Mouse (Mus musculus): ENCODE results near the gene Crbn.
A peak's percentile ranks its signal among the peaks of the same experiment; 100 is the strongest.

Gene Crbn

DNA sequence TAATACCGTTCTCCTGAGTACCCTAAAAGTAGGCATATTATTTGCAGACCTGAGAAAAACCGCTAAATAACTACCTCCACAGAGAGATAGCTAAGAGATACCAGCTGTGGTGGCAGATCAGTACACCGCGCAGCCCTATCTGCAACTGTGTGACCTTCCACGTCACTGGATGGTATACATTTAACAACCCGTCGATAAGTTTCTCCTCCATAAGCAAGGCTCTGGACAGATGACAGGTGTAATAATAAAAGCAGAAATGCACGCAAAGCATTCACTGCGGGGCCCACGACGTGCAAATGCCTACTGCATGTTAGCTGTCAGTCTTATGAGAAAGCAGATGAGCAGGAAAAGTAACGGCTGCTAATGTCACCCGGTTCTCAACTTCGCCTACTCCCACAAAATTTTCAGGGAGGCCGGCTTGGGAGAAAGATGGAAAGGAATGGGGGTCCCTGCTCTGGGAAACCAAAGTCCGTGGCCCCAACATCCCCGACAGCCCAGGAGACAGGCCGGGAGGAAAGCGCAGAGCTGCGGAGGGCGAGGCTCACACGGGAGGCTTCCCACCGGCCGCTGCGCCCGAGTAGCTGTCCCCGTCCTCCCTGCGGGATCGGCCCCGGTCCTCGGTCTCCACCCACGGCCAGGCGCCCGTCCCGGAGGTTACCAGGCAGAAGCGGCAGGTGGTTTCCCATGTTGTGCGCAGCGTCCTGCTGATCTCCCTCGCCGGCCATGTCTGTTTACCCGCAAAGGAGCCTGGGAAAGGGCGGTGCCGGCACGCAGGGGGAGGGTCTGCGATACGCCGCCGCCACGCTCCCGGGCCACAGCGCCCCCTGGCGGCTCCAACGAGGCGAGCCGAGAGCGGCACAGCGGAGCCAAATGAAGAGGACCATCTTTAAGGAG, at the start of gene Crbn:
Crbn (minus strand) TSS at position 745 of the 894 bp plus-strand sequence.
- peak; percentile 99 for ATAC-seq (ENCODE audit: low TSS enrichment)

DNA sequence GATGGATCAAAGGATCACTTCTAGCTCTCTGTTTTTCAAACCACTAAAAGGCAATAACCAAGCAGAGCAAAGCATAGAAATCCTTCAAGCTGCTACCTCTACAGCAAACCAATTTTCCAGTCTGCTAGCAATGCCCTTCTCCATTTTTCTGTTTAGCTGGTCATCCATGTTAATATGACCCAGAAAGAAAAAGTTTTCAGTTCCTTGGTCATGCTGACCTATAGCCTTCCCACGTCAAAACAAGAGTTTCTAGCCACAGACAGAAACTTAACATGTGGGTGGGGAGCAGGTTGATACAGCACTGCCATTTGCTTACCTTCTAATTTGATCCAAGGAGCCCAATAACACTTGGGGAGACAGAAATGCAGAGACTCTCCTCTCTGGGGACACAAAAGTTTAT, 40.3 kb upstream of the Crbn start:
- no peak for ATAC-seq (ENCODE audit: low TSS enrichment)

DNA sequence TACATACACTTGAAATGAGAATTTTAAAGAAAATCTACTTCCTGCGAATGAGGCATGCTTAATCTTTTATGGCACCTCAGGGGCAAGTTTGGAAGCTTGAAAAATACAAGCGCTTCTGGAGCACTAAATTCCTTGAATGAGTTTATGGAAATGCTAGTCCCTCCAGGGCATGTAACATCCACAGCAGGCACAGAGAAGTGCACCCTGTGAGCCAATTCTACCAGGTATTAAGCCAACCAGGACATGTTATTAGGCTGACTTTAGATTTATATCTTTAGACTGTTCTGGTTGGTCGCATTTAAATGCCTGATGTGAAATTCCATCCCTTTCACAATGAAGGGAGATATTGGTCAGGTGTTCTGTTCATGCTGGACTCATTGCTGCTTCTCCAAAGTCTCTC, 38.2 kb upstream of the Crbn start:
- ATAC-seq (ENCODE audit: low TSS enrichment) = no peak

DNA sequence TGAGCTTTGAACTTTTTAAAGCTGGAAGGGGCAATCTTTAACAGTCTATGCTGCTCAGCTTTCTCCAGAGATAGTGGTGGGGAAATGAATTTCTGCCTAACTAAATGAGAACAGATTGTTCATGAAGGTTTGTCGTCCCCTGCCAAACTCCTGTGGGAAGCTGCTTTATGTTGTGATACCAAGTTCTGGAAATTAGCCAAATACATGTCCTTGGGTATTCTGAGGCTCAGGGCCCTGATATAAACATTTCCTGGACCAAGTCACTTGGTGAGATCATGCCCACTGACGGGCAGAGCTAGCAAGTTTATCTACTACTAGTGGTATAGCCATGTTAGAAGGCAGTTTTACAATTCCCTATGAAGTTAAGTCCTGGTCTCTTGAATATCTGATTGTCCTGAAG, 35.4 kb upstream of the Crbn start:
- no peak for ATAC-seq (ENCODE audit: low TSS enrichment)

DNA sequence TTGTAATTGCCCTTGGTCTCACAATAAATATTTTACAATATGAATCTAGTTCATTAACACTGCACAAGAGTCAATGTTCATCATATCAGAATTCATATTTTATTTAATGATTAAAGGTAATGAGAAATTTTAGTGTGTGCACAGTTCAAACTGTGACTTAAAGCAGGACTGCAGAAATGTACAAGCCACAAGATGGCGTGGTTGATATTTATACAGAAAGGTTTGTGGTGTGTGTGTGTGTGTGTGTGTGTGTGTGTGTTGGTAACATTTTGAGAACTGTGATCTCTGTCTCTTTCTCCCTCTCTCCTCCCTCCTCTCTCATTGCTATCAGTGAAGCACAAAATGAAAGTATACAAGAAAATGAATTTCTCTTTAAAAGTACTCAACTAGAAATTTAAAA, 22.5 kb upstream of the Crbn start:
- peak; percentile 55; the same call in 1 of the 2 replicates for ATAC-seq (ENCODE audit: low TSS enrichment)

DNA sequence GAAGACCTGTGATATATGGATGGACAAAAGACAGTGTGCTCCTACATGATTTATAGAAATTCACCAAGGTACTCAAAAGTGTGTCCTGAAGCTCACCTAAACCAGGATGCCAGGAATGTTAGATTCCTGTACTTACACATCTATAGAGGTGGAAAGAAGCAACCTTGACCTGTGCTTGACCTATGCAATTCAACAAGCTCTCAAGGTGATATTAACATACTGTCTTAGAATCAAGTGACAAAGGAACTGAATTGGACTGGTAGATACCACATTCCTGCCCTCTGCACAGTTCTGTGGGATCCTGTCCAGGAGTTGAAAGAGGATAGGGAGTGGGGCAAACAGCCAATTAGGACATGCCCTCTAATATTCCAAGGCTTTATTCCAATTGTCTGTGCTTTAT, 20.7 kb upstream of the Crbn start:
- no peak for ATAC-seq (ENCODE audit: low TSS enrichment)

DNA sequence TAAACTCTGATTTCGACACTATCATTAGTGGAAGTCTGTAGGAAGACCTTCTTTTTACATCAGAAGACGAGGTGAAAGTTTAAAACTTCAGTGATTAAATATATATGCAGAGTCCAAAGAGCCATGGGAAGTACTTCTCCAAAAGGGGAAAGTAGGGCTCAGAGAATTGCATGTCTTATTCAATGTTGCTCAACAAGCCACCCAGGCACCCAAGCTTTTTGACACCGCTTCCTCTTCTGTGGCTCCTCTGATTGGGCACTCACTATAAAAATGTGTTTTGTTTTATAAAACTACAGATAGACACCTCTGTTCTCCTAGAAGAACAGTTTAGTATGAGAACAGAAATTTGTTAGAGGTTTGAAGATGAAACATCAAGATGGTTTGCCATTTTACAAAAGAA, 20.0 kb upstream of the Crbn start:
- no peak for ATAC-seq (ENCODE audit: low TSS enrichment)

DNA sequence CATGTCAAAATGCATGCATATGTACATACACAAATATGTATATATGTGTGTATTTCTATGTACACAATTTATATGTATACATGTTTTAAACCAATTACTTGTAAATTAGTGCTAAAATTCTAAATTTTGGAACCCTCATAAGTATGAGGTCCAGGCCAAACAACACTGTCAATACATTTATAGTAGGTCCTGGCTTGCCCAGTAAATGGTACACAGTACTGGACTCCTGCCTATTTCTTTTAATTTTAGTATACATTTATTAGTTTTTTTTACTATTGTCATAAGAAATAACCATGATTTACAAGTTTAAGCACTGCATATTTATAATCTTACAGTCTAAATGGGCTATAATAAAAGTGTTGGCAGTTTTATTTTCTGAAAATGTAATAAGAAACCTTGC, 19.4 kb upstream of the Crbn start:
- no peak for ATAC-seq (ENCODE audit: low TSS enrichment)

DNA sequence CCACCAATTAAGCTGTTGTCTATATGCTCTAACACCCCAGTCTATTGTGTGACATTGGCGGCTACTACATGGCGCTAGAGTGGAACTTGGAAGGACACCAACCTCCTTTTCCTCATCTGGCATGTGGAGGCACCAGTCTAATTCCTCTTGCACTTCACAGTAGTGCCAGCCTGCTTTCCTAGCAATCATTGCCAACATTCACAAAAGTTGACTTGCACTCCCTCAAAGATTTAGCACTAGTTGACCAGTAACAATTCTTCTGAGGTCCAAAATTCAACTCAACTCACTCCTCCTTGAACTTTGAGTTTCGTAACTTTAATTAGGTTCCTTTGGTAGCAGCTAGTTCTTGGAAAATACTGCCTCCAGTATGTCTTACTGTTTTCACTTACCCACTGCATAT, 10.8 kb upstream of the Crbn start:
- no peak for ATAC-seq (ENCODE audit: low TSS enrichment)

DNA sequence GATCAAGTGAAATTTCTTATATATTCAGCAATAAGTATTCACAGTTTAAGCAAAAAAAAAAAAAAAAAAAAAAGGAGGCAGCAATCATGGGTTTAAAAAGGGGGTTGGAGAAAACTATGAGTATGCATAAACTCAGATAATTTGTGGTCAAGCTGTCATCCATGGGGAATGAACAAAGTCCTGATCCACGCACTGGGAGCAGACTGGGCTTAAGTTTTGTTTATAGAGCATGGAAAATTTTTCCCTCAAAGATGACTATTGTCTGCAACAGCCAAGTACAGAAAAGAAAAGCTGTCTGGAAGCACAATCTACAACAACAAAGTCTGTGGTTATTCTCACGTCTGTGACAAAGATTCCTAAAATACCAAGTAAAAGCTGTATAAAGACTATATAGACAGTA, 9.3 kb upstream of the Crbn start:
- no peak for ATAC-seq (ENCODE audit: low TSS enrichment)

DNA sequence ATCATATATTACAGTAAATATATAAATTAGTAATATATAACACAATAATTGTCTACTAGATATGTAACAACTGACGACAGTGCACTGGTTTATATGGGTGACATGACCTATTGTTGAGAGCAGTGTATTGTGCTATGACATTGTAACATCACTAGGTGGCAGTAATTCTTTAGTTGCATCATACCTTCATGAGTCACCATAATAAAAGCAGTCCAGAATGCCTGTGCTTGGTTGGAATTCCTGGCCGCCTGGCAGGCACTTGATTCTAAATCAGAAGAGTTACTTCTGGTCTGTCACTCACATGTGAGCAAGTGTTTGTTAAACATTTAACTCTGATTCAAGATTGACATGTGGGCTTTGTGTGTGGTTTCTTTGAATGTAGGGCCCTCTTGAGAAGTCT, 5.0 kb upstream of the Crbn start:
- ATAC-seq (ENCODE audit: low TSS enrichment) = peak; percentile 84

DNA sequence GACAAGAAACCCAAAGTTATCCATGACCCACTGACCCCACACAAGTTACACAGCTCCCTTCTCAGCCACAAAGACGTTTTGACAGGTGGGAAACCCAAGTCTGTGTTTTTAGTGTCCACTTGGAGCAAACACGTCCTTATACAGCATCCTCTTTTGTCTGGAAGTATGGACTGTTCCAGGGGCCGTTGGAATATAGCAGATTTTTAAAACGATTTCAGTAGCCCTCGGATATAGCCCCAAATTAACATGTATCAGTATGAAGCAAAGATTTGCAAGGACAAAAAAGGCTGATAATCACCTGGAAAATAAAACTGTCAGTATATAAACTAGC, 315 bp upstream of the Crbn start:
- peak; percentile 46 for ATAC-seq (ENCODE audit: low TSS enrichment)

DNA sequence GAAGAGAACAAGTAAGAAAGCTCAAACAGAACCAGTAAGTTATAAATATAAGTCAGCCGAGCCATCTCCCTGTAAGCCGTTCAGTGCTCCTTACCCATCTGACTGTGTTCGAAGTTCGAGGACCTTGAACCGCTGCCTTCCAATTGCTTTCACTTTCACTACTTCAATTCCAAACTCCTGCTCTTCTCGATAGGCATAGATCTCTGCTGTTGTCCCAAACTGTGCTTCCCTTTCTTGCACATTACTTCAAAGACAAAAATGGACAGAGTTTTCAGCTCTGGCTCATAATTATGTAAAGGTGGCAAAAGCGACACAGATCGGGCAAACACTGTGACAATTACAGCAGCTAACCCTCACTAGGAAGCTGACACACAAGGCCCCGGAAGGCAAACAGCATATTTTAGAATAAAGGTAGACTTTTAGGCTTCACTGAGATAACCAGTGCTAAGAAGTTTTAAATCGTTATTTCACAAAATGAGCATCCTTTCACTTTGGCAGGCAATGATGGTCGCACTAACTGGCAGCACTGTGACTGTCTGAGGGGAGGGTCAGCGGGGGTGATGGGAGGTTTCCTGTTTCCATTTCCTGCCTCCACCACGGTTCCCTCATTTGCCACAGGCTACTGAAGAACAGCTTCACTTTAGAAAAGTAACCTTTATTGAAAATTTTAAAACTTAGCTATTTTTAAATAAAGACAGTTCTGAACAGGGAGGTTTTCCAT, 5.6 kb downstream of the Crbn start:
- ATAC-seq (ENCODE audit: low TSS enrichment) = no peak

DNA sequence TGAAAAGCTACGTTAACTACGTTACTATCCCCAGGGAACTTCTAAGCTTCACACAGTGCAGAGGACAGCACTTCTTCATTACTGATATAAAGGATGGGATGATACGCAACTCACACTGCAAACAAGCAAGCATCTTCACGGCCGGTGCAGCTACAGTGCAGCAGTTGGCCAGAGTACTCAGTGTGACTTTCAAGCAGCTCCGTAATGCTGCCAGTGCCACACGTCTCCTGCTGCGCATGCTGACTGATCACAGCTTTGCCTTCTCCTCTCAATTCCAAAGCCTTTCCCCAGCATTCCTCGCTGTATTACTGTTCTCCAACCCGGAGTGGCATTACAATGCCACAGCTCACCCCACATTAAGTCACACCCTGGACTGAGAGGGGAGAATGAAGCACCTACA, 6.3 kb downstream of the Crbn start:
- no peak for ATAC-seq (ENCODE audit: low TSS enrichment)

DNA sequence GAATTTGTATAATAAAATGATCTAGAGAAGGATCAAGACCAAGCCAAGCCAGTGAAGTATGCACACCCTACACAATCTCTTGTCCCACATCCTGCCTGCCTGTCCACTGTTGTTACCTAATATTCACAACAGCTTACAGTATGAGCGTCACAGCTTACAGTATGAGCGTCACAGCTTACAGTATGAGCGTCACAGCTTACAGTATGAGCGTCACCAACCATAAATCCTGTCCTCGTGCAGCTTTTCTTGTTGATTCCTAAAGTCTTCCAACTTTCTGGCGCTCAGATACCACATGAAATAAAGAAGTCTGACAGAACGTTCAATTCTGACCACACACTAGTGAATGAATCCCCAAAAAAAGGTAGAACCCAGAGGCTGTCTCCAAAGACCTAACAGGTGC, 6.8 kb downstream of the Crbn start:
- no peak for ATAC-seq (ENCODE audit: low TSS enrichment)

DNA sequence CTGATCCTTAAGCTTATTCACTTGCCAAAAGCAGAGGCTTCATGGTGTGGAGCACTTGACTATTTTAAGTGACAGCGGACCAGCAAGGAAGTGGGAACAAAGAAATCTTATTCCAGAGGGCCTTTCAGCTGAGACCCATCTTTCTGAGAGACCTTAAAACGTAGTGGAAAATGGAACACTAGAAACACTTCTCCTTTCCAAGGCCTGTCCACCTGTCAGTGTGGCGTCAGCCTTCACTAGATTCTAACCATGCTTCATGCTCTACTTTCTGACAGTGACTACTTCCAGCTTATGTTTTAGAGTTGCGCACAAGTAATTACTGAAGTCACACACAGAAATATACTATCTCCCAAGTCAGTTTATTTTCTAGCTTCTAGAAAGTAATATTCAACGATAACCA, 7.4 kb downstream of the Crbn start:
- ATAC-seq (ENCODE audit: low TSS enrichment) = no peak

DNA sequence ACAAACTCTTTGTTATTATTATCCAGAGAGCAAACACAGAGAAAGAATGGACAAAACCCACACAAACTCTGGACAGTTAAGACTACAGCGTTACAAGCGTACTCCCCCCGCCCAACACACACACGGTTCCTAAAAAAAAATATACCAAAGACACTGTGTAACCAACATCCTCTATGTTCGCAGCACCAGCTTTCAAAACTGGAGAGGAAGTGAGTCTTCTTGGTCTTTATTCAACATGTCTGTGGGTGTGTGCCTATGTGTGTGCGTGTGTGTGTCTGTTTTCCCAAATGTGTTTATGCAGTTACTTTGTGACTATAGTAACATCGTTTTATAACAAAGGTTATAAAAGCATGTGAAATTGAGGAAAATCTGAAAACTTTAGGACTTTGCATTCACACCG, 8.4 kb downstream of the Crbn start:
- no peak for ATAC-seq (ENCODE audit: low TSS enrichment)

DNA sequence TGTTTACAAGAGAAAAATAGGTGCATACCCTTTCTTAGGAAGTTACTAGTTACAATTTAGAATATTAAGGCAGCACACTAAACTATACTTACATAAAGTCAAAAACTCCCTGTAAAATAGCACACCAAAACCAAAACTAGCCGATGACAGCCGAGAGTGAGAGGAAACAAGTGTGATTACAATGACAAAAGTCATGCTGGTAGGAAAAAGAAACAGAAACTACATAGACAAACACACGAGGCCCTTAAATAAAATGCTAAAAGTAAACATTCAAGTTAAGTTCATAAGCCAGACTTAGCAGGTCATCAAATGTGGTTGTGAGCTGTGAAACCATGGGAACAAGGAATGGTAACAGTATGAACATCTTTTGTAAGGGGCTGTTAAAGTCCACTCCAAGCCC, 12.7 kb downstream of the Crbn start:
- ATAC-seq (ENCODE audit: low TSS enrichment) = no peak

DNA sequence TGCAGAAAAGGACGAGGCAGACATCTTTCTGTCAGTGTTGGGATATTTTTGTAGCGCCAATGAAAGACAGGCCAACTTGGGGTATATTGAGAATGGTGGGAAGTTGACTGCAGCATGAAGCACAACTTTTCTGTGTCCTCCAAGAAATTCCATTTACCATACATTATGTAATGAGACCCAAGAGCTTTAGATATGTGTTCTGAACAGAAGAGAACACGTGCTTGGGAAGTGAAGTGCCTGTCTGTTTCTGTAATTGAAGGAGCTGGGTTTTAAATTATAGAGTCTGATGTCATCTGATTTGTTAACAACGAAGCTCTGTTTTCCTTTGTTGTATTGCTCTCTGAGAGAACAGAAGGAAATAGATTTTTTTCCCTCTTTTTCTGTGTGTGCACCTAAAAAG, 29.8 kb downstream of the Crbn start:
- ATAC-seq (ENCODE audit: low TSS enrichment) = no peak

DNA sequence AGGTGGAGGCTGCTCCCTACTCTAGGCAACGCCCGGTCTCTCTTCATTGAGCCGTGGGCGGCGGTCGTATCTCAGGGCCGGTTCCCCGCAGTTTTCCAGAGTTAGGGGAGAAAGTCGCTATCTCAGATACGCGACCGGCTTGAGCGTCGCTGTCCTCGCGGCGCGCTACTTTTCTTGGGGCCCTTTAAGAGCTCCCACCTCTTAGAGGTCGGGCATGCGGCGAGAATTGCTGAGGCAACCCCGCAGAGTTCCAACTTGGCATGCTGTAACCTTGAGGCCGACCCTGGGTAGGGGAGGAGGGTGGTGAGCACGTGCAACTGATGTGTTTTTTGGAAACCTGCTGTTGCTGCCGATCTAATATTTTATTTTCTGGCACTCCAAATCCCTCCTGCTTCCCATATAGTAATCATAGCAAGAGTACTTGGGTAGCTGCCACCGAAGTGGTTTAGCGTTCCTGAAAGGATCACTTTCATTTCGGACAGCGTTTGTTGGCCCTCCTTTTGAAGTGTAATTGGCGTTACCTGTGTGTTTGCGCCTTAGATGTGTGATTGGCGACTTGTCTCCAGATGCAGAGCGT, 30.5 kb downstream of the Crbn start:
- ATAC-seq (ENCODE audit: low TSS enrichment) = no peak; the same call in none of the 2 replicates

DNA sequence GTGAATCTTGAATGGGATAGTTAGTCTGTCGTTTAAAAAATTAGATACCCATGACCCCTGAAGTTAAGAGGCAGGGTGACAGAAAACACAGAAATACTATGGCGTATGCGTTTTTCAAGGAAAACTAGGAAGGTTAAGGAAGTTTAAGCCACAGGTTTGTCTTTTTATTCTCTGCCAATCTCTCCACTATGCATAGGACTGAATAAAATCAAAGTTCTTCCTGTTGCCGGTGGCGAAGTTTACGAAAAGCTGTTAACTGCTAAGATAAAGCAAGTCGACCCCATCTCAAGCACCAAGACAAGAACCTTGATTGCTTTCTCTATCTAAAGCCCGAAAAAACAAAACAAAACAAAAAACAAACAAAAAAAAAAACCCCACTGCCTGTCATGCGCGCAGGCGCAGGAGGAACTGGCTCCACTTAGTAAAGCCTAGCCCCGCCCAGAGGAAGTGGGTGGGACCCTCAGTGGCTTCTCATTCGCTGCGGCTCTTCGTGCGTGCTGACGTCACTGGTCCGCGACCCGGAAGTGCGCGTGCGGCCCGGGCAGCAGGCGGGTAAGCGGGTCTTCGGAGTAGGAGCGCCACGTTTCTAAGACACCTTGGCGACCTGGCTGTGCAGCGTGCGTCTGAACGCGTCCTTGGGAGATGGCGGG, 31.1 kb downstream of the Crbn start, which contains the start of gene Trnt1:
Trnt1 (plus strand) TSS at position 481 of the 650 bp plus-strand sequence.
- ATAC-seq (ENCODE audit: low TSS enrichment) = peak; percentile 99

DNA sequence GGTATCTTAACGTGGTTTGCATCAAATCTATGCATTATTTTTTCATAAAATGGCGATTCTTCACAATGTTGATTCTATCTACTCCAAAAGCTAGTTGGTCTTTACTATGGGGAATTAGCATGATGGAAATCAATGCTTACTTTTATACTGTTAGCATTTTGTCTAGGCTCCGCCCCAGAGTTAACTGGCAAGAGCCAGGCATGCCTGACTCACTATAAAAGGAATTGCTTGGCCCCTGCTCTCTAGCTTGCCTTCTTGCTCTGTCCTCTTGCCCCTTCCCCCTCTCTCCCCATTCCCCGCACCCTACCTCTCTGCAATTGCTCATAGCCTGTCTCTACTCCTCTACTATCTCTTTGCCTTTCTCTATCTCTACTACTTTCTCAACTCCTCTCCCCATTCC, 33.1 kb downstream of the Crbn start:
- no peak for ATAC-seq (ENCODE audit: low TSS enrichment)

Measured in frontal cortex, adult (tissue).